Mouse (Mus musculus): Measurements from ENCODE around the gene Zfp287. TPM values are rescaled to one million over a fixed set of nuclear protein-coding genes. Genes with fewer than 3 reads are reported as not detected.

Gene Zfp287
- total RNA-seq, 1 experiment from 2014 or later = 10.6 TPM

Other genes starting within 250 kb of the Zfp287 start
- 1.7 and 9.0 TPM in 2 replicates for gene Cenpv, start 192.6 kb downstream of the Zfp287 start, total RNA-seq (2017)
- 1,420 and 1,558 TPM in 2 replicates for gene Ubb, start 180.7 kb downstream of the Zfp287 start, total RNA-seq (2017)
- gene Trpv2, start 157.4 kb downstream of the Zfp287 start, total RNA-seq (2017) = 62.7 and 66.9 TPM in 2 replicates
- 3.2 and 3.4 TPM in 2 replicates for gene Lrrc75a, start 83.4 kb downstream of the Zfp287 start, total RNA-seq (2017)
- gene Mmgt2, start 83.2 kb downstream of the Zfp287 start, total RNA-seq (2017) = 7.6 and 12.6 TPM in 2 replicates
- not detected in 2 replicates for gene Gm10428, start 21.2 kb upstream of the Zfp287 start, total RNA-seq (2017)
- gene Zfp286, start 57.6 kb upstream of the Zfp287 start, total RNA-seq (2017) = 0.81 and 2.9 TPM in 2 replicates
- 5.5 and 6.4 TPM in 2 replicates for gene Trim16, start 88.3 kb upstream of the Zfp287 start, total RNA-seq (2017)
- gene Fbxw10, start 115.2 kb upstream of the Zfp287 start, total RNA-seq (2017) = 4.3 and 5.1 TPM in 2 replicates
- gene Tvp23b, start 147.6 kb upstream of the Zfp287 start, total RNA-seq (2017) = 19.2 and 21.7 TPM in 2 replicates
- not detected in 2 replicates for gene Cdrt4, start 219.3 kb upstream of the Zfp287 start, total RNA-seq (2017)

All from neutrophil, adult 5-6 weeks (primary cell).